Mouse (Mus musculus) thymus, adult 2 months (tissue): Measurements from ENCODE around the gene Gm37240. TPM values are rescaled to one million over a fixed set of nuclear protein-coding genes. Genes with fewer than 3 reads are reported as not detected.

Experiments
- DNase-seq: peaks from one replicate; pipeline ENCODE4 v3.0.0; 2021
- H3K27ac ChIP-seq: fragments of 200-500 bp; 2 replicates; pipeline ENCODE4 v1.5.1; 2012; ENCODE audit warnings: low read length, control low read depth; ENCODE audit not compliant: control insufficient read depth, insufficient read depth
- H3K27me3 ChIP-seq: fragments of 200-500 bp; 2 replicates; pipeline ENCODE4 v1.6.1; 2012; ENCODE audit warnings: mild to moderate bottlenecking, low read length, moderate library complexity, mixed read lengths; ENCODE audit not compliant: control insufficient read depth, insufficient read depth
- H3K36me3 ChIP-seq: fragments of 200-500 bp; 2 replicates; pipeline ENCODE4 v1.6.1; 2012; ENCODE audit warnings: mild to moderate bottlenecking, low read length, moderate library complexity; ENCODE audit not compliant: control insufficient read depth, insufficient read depth
- H3K4me1 ChIP-seq: fragments of 200-500 bp; replicated peaks from 2 replicates; pipeline ENCODE4 v1.6.1; 2012; ENCODE audit warnings: low read length; ENCODE audit not compliant: control insufficient read depth, insufficient read depth
- H3K4me3 ChIP-seq: fragments of 200-500 bp; 2 replicates; pipeline ENCODE4 v1.5.1; 2012; ENCODE audit warnings: mild to moderate bottlenecking, low read length, control low read depth, moderate library complexity; ENCODE audit not compliant: control insufficient read depth, insufficient read depth
- CTCF ChIP-seq: fragments of 200-500 bp; IDR thresholded peaks from 2 replicates; pipeline ENCODE4 v1.5.1; 2012; ENCODE audit warnings: mild to moderate bottlenecking, control low read depth, low read length, moderate library complexity, borderline replicate concordance; ENCODE audit not compliant: control insufficient read depth, poor library complexity, insufficient read depth; ENCODE audit errors: extremely low read depth
- POLR2A ChIP-seq: fragments of 200-500 bp; IDR thresholded peaks from 2 replicates; pipeline ENCODE4 v1.6.1; 2012; ENCODE audit warnings: mild to moderate bottlenecking, low read length, control low read depth, moderate library complexity; ENCODE audit not compliant: control insufficient read depth, poor library complexity, insufficient read depth; ENCODE audit errors: extremely low read depth
- WGBS: fragments of 180-500 bp; shearing (Covaris S2); methylation state at CpG from one replicate; pipeline ENCODE4 v1.1.7; 2018; 5-methylcytosine and 5-hydroxymethylcytosine counted together
- polyA plus RNA-seq: library from polyadenylated mRNA; depleted of rRNA; stranded (reverse); fragments of >200 nt; gene quantifications from 2 replicates; pipeline ENCODE4 v1.2.3, GENCODE M21; 2012

The Gm37240 gene
- polyA plus RNA-seq, 1 experiment: 7.0 TPM

- no peak for TF ChIP-seq POLR2A
- no peak for TF ChIP-seq CTCF
- no peak for DNase-seq
- H3K4me3 ChIP-seq: no peak overlapping the region
- H3K27me3 ChIP-seq: no peaks in the 10 kb centered on the region
- no peak overlapping the region for H3K27ac ChIP-seq
- no peaks in the 10 kb centered on the region for H3K36me3 ChIP-seq
- no peaks in the 10 kb centered on the region for H3K4me1 ChIP-seq
- WGBS: 92% methylated on average over 13 of the region's 13 CpGs
Observed at GRCm38 (mm10) chr3:84952135-84952534, 935.2 kb downstream of the Gm37240 start.

- DNase-seq: no peak
- Histone ChIP-seq H3K27ac (no peak overlapping the region), H3K4me1 (no peaks in the 10 kb centered on the region), H3K4me3 (no peak overlapping the region), H3K36me3 (no peaks in the 10 kb centered on the region), H3K27me3 (no peaks in the 10 kb centered on the region)
- TF ChIP-seq POLR2A: no peak
- TF ChIP-seq CTCF: no peak
- WGBS: 83% methylated on average over 2 of the region's 2 CpGs
Observed at GRCm38 (mm10) chr3:84951698-84952097, 935.6 kb downstream of the Gm37240 start.

GRCm38 (mm10) chr3:84949387-84949786 lies 937.9 kb downstream of the Gm37240 start:
- 95% methylated on average over 4 of the region's 4 CpGs for WGBS
- DNase-seq: no peak
- Histone ChIP-seq H3K4me1 (no peaks in the 10 kb centered on the region), H3K4me3 (no peak overlapping the region), H3K36me3 (no peaks in the 10 kb centered on the region), H3K27me3 (no peaks in the 10 kb centered on the region), H3K27ac (no peak overlapping the region)
- TF ChIP-seq CTCF (no peak), POLR2A (no peak)

- 100% methylated on average over 1 of the region's 1 CpGs for WGBS
- Histone ChIP-seq H3K27ac (no peak overlapping the region), H3K27me3 (no peaks in the 10 kb centered on the region), H3K4me1 (no peaks in the 10 kb centered on the region), H3K36me3 (no peaks in the 10 kb centered on the region), H3K4me3 (no peak overlapping the region)
- DNase-seq: no peak
- TF ChIP-seq CTCF (no peak), POLR2A (no peak)
Observed at GRCm38 (mm10) chr3:84946381-84946780, 940.9 kb downstream of the Gm37240 start.

GRCm38 (mm10) chr3:84944933-84945332 lies 942.4 kb downstream of the Gm37240 start:
- Histone ChIP-seq H3K27ac (no peak overlapping the region), H3K4me3 (no peak overlapping the region), H3K4me1 (no peaks in the 10 kb centered on the region), H3K36me3 (no peaks in the 10 kb centered on the region), H3K27me3 (no peaks in the 10 kb centered on the region)
- TF ChIP-seq CTCF (no peak), POLR2A (no peak)
- DNase-seq: no peak
- 58% methylated on average over 3 of the region's 3 CpGs for WGBS

- TF ChIP-seq POLR2A (no peak), CTCF (no peak)
- DNase-seq: no peak
- WGBS: 83% methylated on average over 12 of the region's 12 CpGs
Observed at GRCm38 (mm10) chr3:84937360-84938355, 949.7 kb downstream of the Gm37240 start.

GRCm38 (mm10) chr3:84936956-84937355 lies 950.4 kb downstream of the Gm37240 start:
- Histone ChIP-seq H3K4me3 (no peak overlapping the region), H3K36me3 (no peaks in the 10 kb centered on the region), H3K27ac (no peak overlapping the region), H3K27me3 (no peaks in the 10 kb centered on the region), H3K4me1 (no peaks in the 10 kb centered on the region)
- 93% methylated on average over 5 of the region's 5 CpGs for WGBS
- no peak for DNase-seq
- TF ChIP-seq CTCF (no peak), POLR2A (no peak)

More at GRCm38 (mm10) chr3:84937360-84938355, 949.7 kb downstream of the Gm37240 start:
- Histone ChIP-seq H3K27me3 (no peaks in the 10 kb centered on the region), H3K4me3 (no peak overlapping the region), H3K36me3 (no peaks in the 10 kb centered on the region), H3K4me1 (no peaks in the 10 kb centered on the region), H3K27ac (no peak overlapping the region)
